Mouse (Mus musculus): ENCODE data around the gene Pgbd5.

The Pgbd5 gene

GRCm38 (mm10) chr8:124346852-124347523 lies 92.5 kb downstream of the Pgbd5 start:
- DNase-seq (ENCODE audit: low read depth, low spot score), result peak; percentile 65

GRCm38 (mm10) chr8:124345098-124345497 lies 94.4 kb downstream of the Pgbd5 start:
- no peak for DNase-seq (ENCODE audit: low read depth, low spot score)

GRCm38 (mm10) chr8:124343991-124344390 lies 95.5 kb downstream of the Pgbd5 start:
- peak; percentile 49 for DNase-seq (ENCODE audit: low read depth, low spot score)

- no peak for DNase-seq (ENCODE audit: low read depth, low spot score)
These were observed 96.3 kb downstream of the Pgbd5 start for GRCm38 (mm10) chr8:124343151-124343550.

- no peak for DNase-seq (ENCODE audit: low read depth, low spot score)
These were observed 98.9 kb downstream of the Pgbd5 start for GRCm38 (mm10) chr8:124340360-124341068.

GRCm38 (mm10) chr8:124339742-124340141 lies 99.7 kb downstream of the Pgbd5 start:
- DNase-seq (ENCODE audit: low read depth, low spot score), result no peak

GRCm38 (mm10) chr8:124336302-124336701 lies 103.2 kb downstream of the Pgbd5 start:
- DNase-seq (ENCODE audit: low read depth, low spot score), result no peak

- no peak for DNase-seq (ENCODE audit: low read depth, low spot score)
These were observed 107.8 kb downstream of the Pgbd5 start for GRCm38 (mm10) chr8:124331706-124332105.

GRCm38 (mm10) chr8:124331094-124331493 lies 108.4 kb downstream of the Pgbd5 start:
- DNase-seq (ENCODE audit: low read depth, low spot score), result no peak

- no peak for DNase-seq (ENCODE audit: low read depth, low spot score)
These were observed 109.0 kb downstream of the Pgbd5 start for GRCm38 (mm10) chr8:124330433-124330832.

- DNase-seq (ENCODE audit: low read depth, low spot score), result no peak
These were observed 109.8 kb downstream of the Pgbd5 start for GRCm38 (mm10) chr8:124329690-124330089.

GRCm38 (mm10) chr8:124328259-124328658 lies 111.2 kb downstream of the Pgbd5 start:
- DNase-seq (ENCODE audit: low read depth, low spot score), result no peak

- DNase-seq (ENCODE audit: low read depth, low spot score), result no peak
These were observed 116.1 kb downstream of the Pgbd5 start for GRCm38 (mm10) chr8:124323356-124323755.

- no peak for DNase-seq (ENCODE audit: low read depth, low spot score)
These were observed 118.1 kb downstream of the Pgbd5 start for GRCm38 (mm10) chr8:124321227-124321840.

- peak; percentile 66 for DNase-seq (ENCODE audit: low read depth, low spot score)
These were observed 120.2 kb downstream of the Pgbd5 start for GRCm38 (mm10) chr8:124319316-124319652.

All from CD4-positive helper T cell, adult 2 months (primary cell).